Mouse (Mus musculus) CH12.LX (cell line): Measurements from ENCODE around the gene Cacna2d1. TPM values are rescaled to one million over a fixed set of nuclear protein-coding genes. Genes with fewer than 3 reads are reported as not detected.

Source experiments
- DNase-seq: peaks from one replicate; pipeline ENCODE4 v3.0.0-alpha.2; 2013; ENCODE audit errors: extremely low read depth
- H3K27ac ChIP-seq: 2 replicates; pipeline ENCODE4 v1.5.1; 2012; ENCODE audit warnings: low read depth, mild to moderate bottlenecking, control low read depth, moderate library complexity; ENCODE audit not compliant: insufficient read depth
- H3K27me3 ChIP-seq: replicated peaks from 2 replicates; pipeline ENCODE3; 2012; ENCODE audit warnings: inconsistent platforms
- H3K36me3 ChIP-seq, 2 experiments: replicated peaks in 1 of 2; 2 replicates each; pipeline versions ENCODE3 to v1.6.1; 2012; ENCODE audit warnings: inconsistent platforms in 1 of 2, low read length in 1 of 2, mild to moderate bottlenecking in 1 of 2, mixed read lengths in 1 of 2, moderate library complexity in 1 of 2; ENCODE audit not compliant: control insufficient read depth in 1 of 2, insufficient read depth in 1 of 2
- H3K4me1 ChIP-seq, 2 experiments: 2 replicates each; pipeline ENCODE4 v1.6.1; 2012; ENCODE audit warnings: inconsistent platforms in 1 of 2, moderate library complexity in 1 of 2; ENCODE audit not compliant: insufficient read depth in 2 of 2, control insufficient read depth in 1 of 2
- H3K4me2 ChIP-seq: 2 replicates; pipeline ENCODE4 v1.6.1; 2012; ENCODE audit warnings: low read depth, mild to moderate bottlenecking, control low read depth; ENCODE audit not compliant: poor library complexity, insufficient read depth, severe bottlenecking
- H3K4me3 ChIP-seq, 3 experiments: fragments of 150-350 bp in 1 of 3; sonication (generic) in 1 of 3; replicated peaks in 1 of 3; 2 replicates each; pipeline versions ENCODE3 to v1.5.1; 2011 to 2012; ENCODE audit warnings: low read depth in 2 of 3, low read length in 2 of 3, mild to moderate bottlenecking in 2 of 3, moderate library complexity in 2 of 3, control low read depth in 1 of 3, improper control_type of control experiment in 1 of 3, inconsistent platforms in 1 of 3, mixed read lengths in 1 of 3; ENCODE audit not compliant: poor library complexity in 1 of 3
- H3K79me2 ChIP-seq: replicated peaks from 2 replicates; pipeline ENCODE4 v1.6.1; 2012; ENCODE audit warnings: mild to moderate bottlenecking, moderate library complexity; ENCODE audit not compliant: control insufficient read depth, poor library complexity, insufficient read depth, severe bottlenecking; ENCODE audit errors: extremely low read depth
- H3K9ac ChIP-seq: 2 replicates; pipeline ENCODE4 v1.6.1; 2012; ENCODE audit warnings: low read depth, mild to moderate bottlenecking, control low read depth, moderate library complexity; ENCODE audit not compliant: insufficient read depth
- H3K9me3 ChIP-seq: replicated peaks from 2 replicates; pipeline ENCODE3; 2012; ENCODE audit warnings: low read length, inconsistent platforms, mixed read lengths
- BHLHE40 ChIP-seq: IDR thresholded peaks from 2 replicates; pipeline ENCODE4 v1.6.1; 2011; ENCODE audit warnings: mild to moderate bottlenecking, low read depth, low read length, improper control_type of control experiment
- CHD1 ChIP-seq: IDR thresholded peaks from 2 replicates; pipeline ENCODE4 v1.6.1; 2012; ENCODE audit warnings: low read depth, low read length, improper control_type of control experiment, inconsistent platforms
- CTCF ChIP-seq, 2 experiments: IDR thresholded peaks in 1 of 2; conservative IDR thresholded peaks in 1 of 2; 2 replicates each; pipeline ENCODE4 v1.5.1; 2011 to 2012; ENCODE audit warnings: low read depth in 2 of 2, low read length in 2 of 2, improper control_type of control experiment in 1 of 2, inconsistent platforms in 1 of 2, mild to moderate bottlenecking in 1 of 2, moderate library complexity in 1 of 2
- E2F4 ChIP-seq: IDR thresholded peaks from 2 replicates; pipeline ENCODE4 v1.6.1; 2011; ENCODE audit warnings: low read depth, low read length, improper control_type of control experiment; ENCODE audit not compliant: insufficient replicate concordance
- ELF1 ChIP-seq: IDR thresholded peaks from 2 replicates; pipeline ENCODE4 v1.6.1; 2014; ENCODE audit warnings: low read depth, mild to moderate bottlenecking, inconsistent platforms, low read length, improper control_type of control experiment
- EP300 ChIP-seq: IDR thresholded peaks from 2 replicates; pipeline ENCODE4 v1.6.1; 2011; ENCODE audit warnings: low read length, improper control_type of control experiment
- ETS1 ChIP-seq: conservative IDR thresholded peaks from 2 replicates; pipeline ENCODE4 v1.6.1; 2012; ENCODE audit warnings: low read depth, mild to moderate bottlenecking, inconsistent platforms, low read length, improper control_type of control experiment, moderate library complexity
- GABPA ChIP-seq: IDR thresholded peaks from 2 replicates; pipeline ENCODE4 v1.6.1; 2012; ENCODE audit warnings: low read depth, low read length, improper control_type of control experiment, inconsistent platforms; ENCODE audit not compliant: insufficient replicate concordance
- HCFC1 ChIP-seq: IDR thresholded peaks from 2 replicates; pipeline ENCODE4 v1.6.1; 2012; ENCODE audit warnings: low read depth, mild to moderate bottlenecking, inconsistent platforms, low read length, improper control_type of control experiment
- IRF4 ChIP-seq: IDR thresholded peaks from 2 replicates; pipeline ENCODE4 v1.6.1; 2014; ENCODE audit warnings: low read depth, mild to moderate bottlenecking, inconsistent platforms, low read length, improper control_type of control experiment
- JUN ChIP-seq: IDR thresholded peaks from 2 replicates; pipeline ENCODE4 v1.6.1; 2011; ENCODE audit warnings: low read depth, mild to moderate bottlenecking, low read length, improper control_type of control experiment, moderate library complexity; ENCODE audit not compliant: insufficient read depth
- JUND ChIP-seq: conservative IDR thresholded peaks from 2 replicates; pipeline ENCODE4 v1.6.1; 2011; ENCODE audit warnings: low read depth, low read length, improper control_type of control experiment
- KAT2A ChIP-seq: IDR thresholded peaks from 2 replicates; pipeline ENCODE4 v1.6.1; 2012; ENCODE audit warnings: low read length, improper control_type of control experiment, inconsistent platforms; ENCODE audit not compliant: insufficient replicate concordance
- MAFK ChIP-seq: IDR thresholded peaks from 2 replicates; pipeline ENCODE4 v1.6.1; 2011; ENCODE audit warnings: low read length, improper control_type of control experiment; ENCODE audit not compliant: insufficient replicate concordance
- MAX ChIP-seq: IDR thresholded peaks from 2 replicates; pipeline ENCODE4 v1.6.1; 2011; ENCODE audit warnings: low read length, improper control_type of control experiment
- MAZ ChIP-seq: IDR thresholded peaks from 2 replicates; pipeline ENCODE4 v1.6.1; 2012; ENCODE audit warnings: low read depth, mild to moderate bottlenecking, inconsistent platforms, low read length, improper control_type of control experiment, moderate library complexity
- NELFE ChIP-seq: IDR thresholded peaks from 2 replicates; pipeline ENCODE4 v1.6.1; 2011; ENCODE audit warnings: low read depth, low read length, improper control_type of control experiment
- NRF1 ChIP-seq: IDR thresholded peaks from 2 replicates; pipeline ENCODE4 v1.6.1; 2014; ENCODE audit warnings: low read depth, mild to moderate bottlenecking, inconsistent platforms, low read length, improper control_type of control experiment, moderate library complexity
- PAX5 ChIP-seq: IDR thresholded peaks from 2 replicates; pipeline ENCODE4 v1.6.1; 2012; ENCODE audit warnings: low read length, inconsistent platforms, mixed read lengths
- POLR2A ChIP-seq: IDR thresholded peaks from 2 replicates; pipeline ENCODE4 v1.6.1; 2011; ENCODE audit warnings: low read depth, mild to moderate bottlenecking, improper control_type of control experiment, low read length
- POLR2AphosphoS2 ChIP-seq: IDR thresholded peaks from 2 replicates; pipeline ENCODE4 v1.6.1; 2011; ENCODE audit warnings: low read depth, low read length, improper control_type of control experiment
- RAD21 ChIP-seq: IDR thresholded peaks from 2 replicates; pipeline ENCODE4 v1.6.1; 2011; ENCODE audit warnings: low read depth, mild to moderate bottlenecking, low read length, improper control_type of control experiment, moderate library complexity
- RCOR1 ChIP-seq: conservative IDR thresholded peaks from 2 replicates; pipeline ENCODE4 v1.6.1; 2012; ENCODE audit warnings: low read depth, mild to moderate bottlenecking, inconsistent platforms, low read length, improper control_type of control experiment
- SIN3A ChIP-seq: IDR thresholded peaks from 2 replicates; pipeline ENCODE4 v1.6.1; 2012; ENCODE audit warnings: low read length, improper control_type of control experiment, inconsistent platforms
- SMC3 ChIP-seq: IDR thresholded peaks from 2 replicates; pipeline ENCODE4 v1.6.1; 2011; ENCODE audit warnings: low read depth, low read length, improper control_type of control experiment
- UBTF ChIP-seq: IDR thresholded peaks from 2 replicates; pipeline ENCODE4 v1.6.1; 2012; ENCODE audit warnings: low read depth, mild to moderate bottlenecking, inconsistent platforms, low read length, improper control_type of control experiment, moderate library complexity
- USF1 ChIP-seq: IDR thresholded peaks from 2 replicates; pipeline ENCODE4 v1.6.1; 2014; ENCODE audit warnings: low read depth, mild to moderate bottlenecking, inconsistent platforms, low read length, improper control_type of control experiment
- USF2 ChIP-seq: conservative IDR thresholded peaks from 2 replicates; pipeline ENCODE4 v1.6.1; 2011; ENCODE audit warnings: low read depth, low read length, improper control_type of control experiment
- ZC3H11A ChIP-seq: IDR thresholded peaks from 2 replicates; pipeline ENCODE4 v1.6.1; 2012; ENCODE audit warnings: low read depth, mild to moderate bottlenecking, inconsistent platforms, low read length, improper control_type of control experiment
- ZKSCAN1 ChIP-seq: IDR thresholded peaks from 2 replicates; pipeline ENCODE4 v1.6.1; 2012; ENCODE audit warnings: low read depth, inconsistent platforms, low read length, improper control_type of control experiment, borderline replicate concordance
- ZMIZ1 ChIP-seq: IDR thresholded peaks from 2 replicates; pipeline ENCODE4 v1.6.1; 2012; ENCODE audit warnings: low read depth, mild to moderate bottlenecking, inconsistent platforms, low read length, improper control_type of control experiment
- ZNF384 ChIP-seq: IDR thresholded peaks from 2 replicates; pipeline ENCODE4 v1.6.1; 2012; ENCODE audit warnings: low read depth, low read length, improper control_type of control experiment, inconsistent platforms
- dilution Hi-C: fragments of 300-500 bp; cut with MboI; formaldehyde crosslinking; loops from 2 replicates; pipeline ENCODE4 v1.14.3; 2020; ENCODE audit warnings: low sequenced_read_pairs; ENCODE audit not compliant: extremely low pct_unique_long_range_greater_than_20kb, extremely low pct_ligation_motif_present
- in situ Hi-C: fragments of 300-500 bp; cut with MboI; formaldehyde crosslinking; loops from 3 replicates; pipeline ENCODE4 v1.14.3; 2019; ENCODE audit warnings: low sequenced_read_pairs, low pct_ligation_motif_present, low pct_unique_long_range_greater_than_20kb, mixed read lengths
- polyA plus RNA-seq: library from polyadenylated mRNA; unstranded; fragments of >175 nt; gene quantifications from 2 replicates; pipeline ENCODE4 v1.2.1, GENCODE M21; 2012; ENCODE audit warnings: low read depth; ENCODE audit not compliant: insufficient read length
- total RNA-seq, 2 experiments: library from RNA; depleted of rRNA; stranded (reverse); fragments of 300-350 nt in 1 of 2; fragments of >200 nt in 1 of 2; gene quantifications; 2 replicates each; pipeline ENCODE4 v1.2.3; 2012 to 2014

Cacna2d1 gene
- total and polyA plus RNA-seq, 3 experiments = 0.13 to 1.3 (median 0.28) TPM

GRCm38 (mm10) chr5:16363171-16363570 lies 428.7 kb downstream of the Cacna2d1 start:
- H3K27me3 ChIP-seq = no peaks in the 10 kb centered on the region
- in situ Hi-C loops (no loop called here), dilution Hi-C loops (no loop called here)
- H3K79me2 ChIP-seq = 0 out of 2 replicates have a peak, but pooled peaks cover 1% of the 10 kb centered on the region
- H3K36me3 ChIP-seq = no peaks in the 10 kb centered on the region
- H3K4me2 ChIP-seq = no peak overlapping the region
- no peak overlapping the region for H3K4me3 ChIP-seq
- peaks cover 0 to 3% of the 10 kb centered on the region in 2 experiments; a peak in 2 of 4 replicates for H3K4me1 ChIP-seq
- no peak for TF ChIP-seq ZMIZ1
- no peak for TF ChIP-seq IRF4
- TF ChIP-seq ETS1 = no peak
- no peak for TF ChIP-seq PAX5
- TF ChIP-seq ZKSCAN1 = no peak
- TF ChIP-seq MAX = no peak
- no peak for TF ChIP-seq ZNF384
- no peak for TF ChIP-seq KAT2A
- no peak for TF ChIP-seq USF2
- no peak for TF ChIP-seq MAZ
- no peak for TF ChIP-seq UBTF
- no peak for TF ChIP-seq POLR2A
- no peak for TF ChIP-seq CHD1
- TF ChIP-seq SMC3 = no peak
- TF ChIP-seq, all 38 proteins: peak for 0
- Histone ChIP-seq H3K9me3 (peaks cover 5% of the 10 kb centered on the region), H3K27ac (no peak overlapping the region), H3K9ac (no peak overlapping the region)
- no peak for DNase-seq

- dilution Hi-C loops = no loop called here
- Histone ChIP-seq H3K9me3 (no peaks in the 10 kb centered on the region), H3K4me3 (no peak overlapping the region), H3K27ac (peak overlapping the region; percentile 70), H3K27me3 (no peaks in the 10 kb centered on the region), H3K4me2 (peak overlapping the region; percentile 46; the same call in 1 of the 2 replicates), H3K4me1 (no peaks in the 10 kb centered on the region; a peak in 1 of 4 replicates), H3K9ac (no peak overlapping the region), H3K36me3 (no peaks in the 10 kb centered on the region), H3K79me2 (no peaks in the 10 kb centered on the region)
- in situ Hi-C loops = no loop called here
- no peak for TF ChIP-seq E2F4
- TF ChIP-seq IRF4 = peak; percentile 60; the same call in 1 of the 2 replicates
- no peak for TF ChIP-seq SMC3
- TF ChIP-seq BHLHE40 = no peak
- no peak for TF ChIP-seq SIN3A
- no peak for TF ChIP-seq NELFE
- peak; percentile 66; the same call in 1 of the 2 replicates for TF ChIP-seq MAFK
- TF ChIP-seq HCFC1 = no peak
- no peak for TF ChIP-seq GABPA
- no peak for TF ChIP-seq RAD21
- TF ChIP-seq ZKSCAN1 = no peak
- no peak for TF ChIP-seq ZMIZ1
- no peak for TF ChIP-seq ZC3H11A
- TF ChIP-seq USF2 = no peak
- no peak for TF ChIP-seq RCOR1
- no peak for TF ChIP-seq ELF1
- peak; percentile 49 for TF ChIP-seq ETS1
- TF ChIP-seq KAT2A = no peak
- no peak for TF ChIP-seq POLR2AphosphoS2
- TF ChIP-seq JUN = no peak
- TF ChIP-seq CTCF (conservative IDR thresholded peaks at IDR 0.05 in 1 of 2, IDR thresholded peaks at IDR 0.05 in 1 of 2; ENCODE audit: low read depth in 2 of 2, low read length in 2 of 2) = no peak
- no peak for TF ChIP-seq USF1
- 0 out of 2 replicates have a peak, but pooled peaks have one; percentile 9 for TF ChIP-seq EP300
- no peak for TF ChIP-seq JUND
- TF ChIP-seq NRF1 = no peak
- no peak for DNase-seq
These were observed 436.2 kb downstream of the Cacna2d1 start for GRCm38 (mm10) chr5:16370706-16371105.
